Comparison of ENCODE assay signal across 15 mouse cellular contexts in the genomic region with DNA sequence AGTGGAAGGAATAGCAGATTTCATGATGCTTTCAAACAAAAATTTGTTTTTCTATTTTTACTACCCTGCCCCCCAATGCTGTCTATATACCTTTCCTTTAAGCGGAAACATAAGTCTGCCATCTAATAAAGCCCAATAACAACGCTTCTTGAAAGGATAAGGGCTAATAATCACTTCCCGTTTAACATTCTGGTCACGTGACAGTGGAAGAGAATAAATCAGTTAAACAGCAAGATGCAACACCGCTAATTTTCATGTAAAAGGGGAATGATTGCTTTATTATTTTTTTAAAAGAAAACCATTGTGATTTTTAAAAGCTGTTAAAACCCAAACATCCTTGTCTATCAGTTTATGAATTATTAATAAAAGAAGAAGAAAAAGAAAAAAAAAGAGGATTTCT.
DNase-seq lines count a peak whose midpoint lies in the region; ATAC-seq and TF ChIP-seq lines count a peak whose summit lies in the region.
"Had no signal": no experiment of that assay in that cellular context is flagged by ENCODE, and none has a peak within 500 bp of the region (broad histone marks: within the 10 kb centered on the region; RNA-seq: fewer than 3 reads in every experiment).

No protein-coding gene starts in this region.

- no peak overlapping the region; the same call in 1 of the 2 replicates for H3K4me2 ChIP-seq in hindbrain, embryonic 11.5 days (replicated peaks; ENCODE audit: low read depth, low read length)
- H3K4me2 ChIP-seq in forebrain, embryonic 14.5 days (ENCODE audit: low read length): peak overlapping the region; percentile 25; the same call in 1 of the 2 replicates
- peak overlapping the region; percentile 48 for H3K4me2 ChIP-seq in hindbrain, postnatal 0 days (ENCODE audit: low read depth, low read length)
- H3K4me2 ChIP-seq: liver, embryonic 13.5 days had no signal

- no peaks in the 10 kb centered on the region for H3K9me3 ChIP-seq in hindbrain, embryonic 11.5 days (ENCODE audit: control insufficient read depth, low read length)
- H3K9me3 ChIP-seq in hindbrain, embryonic 10.5 days: peaks cover 6% of the 10 kb centered on the region; the same call in 1 of the 2 replicates
- H3K9me3 ChIP-seq in forebrain, embryonic 14.5 days (replicated peaks; ENCODE audit: control insufficient read depth, low read length): no peaks in the 10 kb centered on the region
- peaks cover 4% of the 10 kb centered on the region; the same call in 1 of the 2 replicates for H3K9me3 ChIP-seq in hindbrain, postnatal 0 days (ENCODE audit: low read length)
- no peaks in the 10 kb centered on the region for H3K9me3 ChIP-seq in embryonic facial prominence, embryonic 10.5 days
- H3K9me3 ChIP-seq: embryonic facial prominence, embryonic 12.5 days; liver, embryonic 13.5 days had no signal

- no peaks in the 10 kb centered on the region for H3K79me2 ChIP-seq in C2C12 (ENCODE audit: control insufficient read depth, insufficient read depth)

- no peak overlapping the region for H3ac ChIP-seq in C2C12 (ENCODE audit: control insufficient read depth, insufficient read length, low read depth)

- H3K9ac ChIP-seq in hindbrain, embryonic 11.5 days (ENCODE audit: low read depth, low read length): no peak overlapping the region
- no peak overlapping the region for H3K9ac ChIP-seq in forebrain, embryonic 14.5 days (ENCODE audit: low read length)
- no peak overlapping the region for H3K9ac ChIP-seq in hindbrain, postnatal 0 days (replicated peaks; ENCODE audit: low read length)
- H3K9ac ChIP-seq: embryonic facial prominence, embryonic 12.5 days; liver, embryonic 13.5 days had no signal

- H3K4me1 ChIP-seq in hindbrain, embryonic 11.5 days (replicated peaks; ENCODE audit: control insufficient read depth, insufficient read depth, low read length): no peaks in the 10 kb centered on the region
- peaks cover 25% of the 10 kb centered on the region for H3K4me1 ChIP-seq in hindbrain, embryonic 10.5 days (replicated peaks)
- H3K4me1 ChIP-seq in forebrain, embryonic 14.5 days (ENCODE audit: control insufficient read depth, insufficient read depth, low read length): peaks cover 8% of the 10 kb centered on the region
- H3K4me1 ChIP-seq in hindbrain, postnatal 0 days (ENCODE audit: insufficient read depth, low read length): 0 out of 2 replicates have a peak, but pooled peaks cover 2% of the 10 kb centered on the region
- H3K4me1 ChIP-seq in embryonic facial prominence, embryonic 10.5 days: peaks cover 9% of the 10 kb centered on the region
- H3K4me1 ChIP-seq: embryonic facial prominence, embryonic 12.5 days; liver, embryonic 13.5 days; megakaryocyte, embryonic 14.5 days had no signal

- no peaks in the 10 kb centered on the region for H3K27me3 ChIP-seq in hindbrain, embryonic 11.5 days (ENCODE audit: control insufficient read depth, insufficient read depth, low read length)
- peaks cover 6% of the 10 kb centered on the region for H3K27me3 ChIP-seq in hindbrain, embryonic 10.5 days (ENCODE audit: insufficient read depth, poor library complexity, severe bottlenecking)
- H3K27me3 ChIP-seq in C2C12 (ENCODE audit: control insufficient read depth, insufficient read depth, insufficient read length): no peaks in the 10 kb centered on the region
- H3K27me3 ChIP-seq in forebrain, embryonic 14.5 days (replicated peaks; ENCODE audit: control insufficient read depth, insufficient read depth, low read length): no peaks in the 10 kb centered on the region
- no peaks in the 10 kb centered on the region for H3K27me3 ChIP-seq in hindbrain, postnatal 0 days (ENCODE audit: insufficient read depth, low read length)
- peaks cover 17% of the 10 kb centered on the region; the same call in 1 of the 2 replicates for H3K27me3 ChIP-seq in embryonic facial prominence, embryonic 10.5 days (replicated peaks; ENCODE audit: low read depth, poor library complexity, severe bottlenecking)
- H3K27me3 ChIP-seq: embryonic facial prominence, embryonic 12.5 days; megakaryocyte, embryonic 14.5 days had no signal

- peak overlapping the region; percentile 24; the same call in 1 of the 2 replicates for H3K27ac ChIP-seq in hindbrain, embryonic 11.5 days (ENCODE audit: low read depth, low read length)
- no peak overlapping the region for H3K27ac ChIP-seq in hindbrain, embryonic 10.5 days
- H3K27ac ChIP-seq in forebrain, embryonic 14.5 days (ENCODE audit: low read depth, low read length): peak overlapping the region; percentile 33; the same call in 1 of the 2 replicates
- H3K27ac ChIP-seq in hindbrain, postnatal 0 days: no peak overlapping the region
- no peak overlapping the region for H3K27ac ChIP-seq in embryonic facial prominence, embryonic 10.5 days (replicated peaks)
- H3K27ac ChIP-seq: embryonic facial prominence, embryonic 12.5 days; liver, embryonic 13.5 days had no signal

- no peak for TF ChIP-seq CTCF in C2C12 (IDR thresholded peaks at IDR 0.05; ENCODE audit: control insufficient read depth, insufficient read depth, insufficient read length)
- no peak for TF ChIP-seq CTCF in hindbrain, postnatal 0 days (IDR thresholded peaks at IDR 0.05; ENCODE audit: low read depth)

- no peaks in the 10 kb centered on the region for H3K79me3 ChIP-seq in C2C12 (ENCODE audit: low read depth)

- WGBS in hindbrain, embryonic 11.5 days: 50% methylated on average over 5 of the region's 5 CpGs
- WGBS in hindbrain, embryonic 10.5 days: 64% methylated on average over 5 of the region's 5 CpGs
- 4% methylated on average over 5 of the region's 5 CpGs for WGBS in forebrain, embryonic 14.5 days
- 31% methylated on average over 5 of the region's 5 CpGs for WGBS in hindbrain, postnatal 0 days
- WGBS in embryonic facial prominence, embryonic 10.5 days: 64% methylated on average over 5 of the region's 5 CpGs

- no peaks in the 10 kb centered on the region for H3K36me3 ChIP-seq in hindbrain, embryonic 11.5 days (ENCODE audit: control insufficient read depth, insufficient read depth, low read length)
- H3K36me3 ChIP-seq in hindbrain, embryonic 10.5 days: no peaks in the 10 kb centered on the region
- no peaks in the 10 kb centered on the region for H3K36me3 ChIP-seq in C2C12 (ENCODE audit: control insufficient read depth, insufficient read depth)
- no peaks in the 10 kb centered on the region for H3K36me3 ChIP-seq in forebrain, embryonic 14.5 days (ENCODE audit: control insufficient read depth, insufficient read depth, low read length)
- H3K36me3 ChIP-seq in hindbrain, postnatal 0 days (ENCODE audit: insufficient read depth, low read length): no peaks in the 10 kb centered on the region
- H3K36me3 ChIP-seq in embryonic facial prominence, embryonic 10.5 days (replicated peaks): no peaks in the 10 kb centered on the region
- H3K36me3 ChIP-seq: embryonic facial prominence, embryonic 12.5 days; liver, embryonic 13.5 days had no signal

- DNase-seq in hindbrain, embryonic 11.5 days (ENCODE audit: low spot score): peak; percentile 32
- DNase-seq in hindbrain, embryonic 10.5 days (ENCODE audit: low spot score): no peak
- DNase-seq in forebrain, embryonic 14.5 days (ENCODE audit: low spot score): peak; percentile 78
- peak; percentile 34 for DNase-seq in hindbrain, postnatal 0 days (ENCODE audit: low spot score)
- no peak for DNase-seq in urinary bladder, adult 18-20 months (ENCODE audit: low spot score in 2 of 2)
- no peak for DNase-seq in left cerebral cortex, adult 8-10 months (ENCODE audit: low spot score in 2 of 2)
- DNase-seq in embryonic facial prominence, embryonic 10.5 days (ENCODE audit: low spot score): no peak
- DNase-seq: heart, adult 11 months; kidney, adult 9 months; liver, embryonic 13.5 days; thymus, postnatal 14 days had no signal

- peak; percentile 46; the same call in 1 of the 2 replicates for ATAC-seq in hindbrain, embryonic 11.5 days (ENCODE audit: low FRiP score)
- peak; percentile 66 for ATAC-seq in forebrain, embryonic 14.5 days
- ATAC-seq in hindbrain, postnatal 0 days: no peak
- ATAC-seq: Patski had no signal

- H3K4me3 ChIP-seq in hindbrain, embryonic 11.5 days (ENCODE audit: low read depth, low read length): no peak overlapping the region
- no peak overlapping the region for H3K4me3 ChIP-seq in hindbrain, embryonic 10.5 days
- no peak overlapping the region for H3K4me3 ChIP-seq in C2C12 (ENCODE audit: insufficient read depth, poor library complexity, severe bottlenecking)
- H3K4me3 ChIP-seq in forebrain, embryonic 14.5 days (ENCODE audit: low read depth, low read length): no peak overlapping the region
- H3K4me3 ChIP-seq in hindbrain, postnatal 0 days (ENCODE audit: low read length): peak overlapping the region; percentile 19; the same call in 1 of the 2 replicates
- no peak overlapping the region for H3K4me3 ChIP-seq in embryonic facial prominence, embryonic 10.5 days
- H3K4me3 ChIP-seq: embryonic facial prominence, embryonic 12.5 days; liver, embryonic 13.5 days; megakaryocyte, embryonic 14.5 days had no signal

TF ChIP-seq in C2C12, 6 proteins besides CTCF, POLR2A, EP300 and RAD21:
- TF ChIP-seq MAX (IDR thresholded peaks at IDR 0.05) (no peak), USF1 (IDR thresholded peaks at IDR 0.05; ENCODE audit: low read depth) (peak; percentile 49)

Comparison
In these comparisons a context has a peak if more than half of its experiments do, and no peak if none do; other contexts are left out.
1. DNase-seq: peak in hindbrain, embryonic 11.5 days (single experiment), forebrain, embryonic 14.5 days (single experiment) and hindbrain, postnatal 0 days (single experiment); none in hindbrain, embryonic 10.5 days (single experiment), urinary bladder, adult 18-20 months (0 of 2), left cerebral cortex, adult 8-10 months (0 of 2) and embryonic facial prominence, embryonic 10.5 days (single experiment).
2. H3K27ac ChIP-seq: peak in hindbrain, embryonic 11.5 days (single experiment) and forebrain, embryonic 14.5 days (single experiment); none in hindbrain, embryonic 10.5 days (single experiment), hindbrain, postnatal 0 days (single experiment) and embryonic facial prominence, embryonic 10.5 days (single experiment).